Mouse (Mus musculus) splenic B cell, adult 2 months (primary cell): ENCODE measurements at regions not wholly inside any gene's neighbourhood (a gene's known extent, or its start where the extent isn't known, plus 50 kb on each side); places are given as distances from the start of the nearest gene placed in this dataset.

Experiments
- DNase-seq: peaks from one replicate; pipeline ENCODE4 v3.0.0-alpha.2; 2011; ENCODE audit warnings: low read depth, low spot score
- H3K27me3 ChIP-seq: 2 replicates; pipeline ENCODE4 v1.6.1; 2012; ENCODE audit warnings: mild to moderate bottlenecking, low read length, moderate library complexity, mixed read lengths; ENCODE audit not compliant: control insufficient read depth, poor library complexity, insufficient read depth, severe bottlenecking
- H3K36me3 ChIP-seq: 2 replicates; pipeline ENCODE4 v1.6.1; 2012; ENCODE audit warnings: mild to moderate bottlenecking, low read length, moderate library complexity, mixed read lengths; ENCODE audit not compliant: control insufficient read depth, poor library complexity, insufficient read depth, severe bottlenecking

GRCm38 (mm10) chr1:177647876-177648275 lies 81.7 kb upstream of the 1700016C15Rik start:
- Histone ChIP-seq H3K27me3 (no peaks in the 10 kb centered on the region), H3K36me3 (no peaks in the 10 kb centered on the region)
- DNase-seq, result no peak

DNA sequence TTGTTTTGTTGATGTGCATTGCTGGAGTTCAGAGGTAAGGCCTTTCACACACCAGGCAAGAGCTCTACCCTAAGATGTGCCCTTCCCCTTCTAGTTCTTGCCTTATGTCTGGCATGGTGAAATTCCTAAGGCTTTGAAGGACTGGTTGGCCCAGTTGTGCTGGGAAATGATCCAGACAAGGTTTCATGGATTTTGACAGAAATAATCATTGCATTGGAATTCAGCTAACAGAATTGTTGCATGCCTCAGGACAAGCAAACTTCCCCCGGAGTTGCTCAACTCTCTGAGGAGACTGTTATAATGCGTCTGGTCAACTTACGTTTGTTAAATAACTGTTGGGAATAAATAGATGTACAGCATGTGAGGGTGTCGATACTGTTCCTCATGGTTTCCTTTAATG lies 80.6 kb upstream of the 1700016C15Rik start:
- Histone ChIP-seq H3K27me3 (no peaks in the 10 kb centered on the region), H3K36me3 (no peaks in the 10 kb centered on the region)
- no peak for DNase-seq

DNA sequence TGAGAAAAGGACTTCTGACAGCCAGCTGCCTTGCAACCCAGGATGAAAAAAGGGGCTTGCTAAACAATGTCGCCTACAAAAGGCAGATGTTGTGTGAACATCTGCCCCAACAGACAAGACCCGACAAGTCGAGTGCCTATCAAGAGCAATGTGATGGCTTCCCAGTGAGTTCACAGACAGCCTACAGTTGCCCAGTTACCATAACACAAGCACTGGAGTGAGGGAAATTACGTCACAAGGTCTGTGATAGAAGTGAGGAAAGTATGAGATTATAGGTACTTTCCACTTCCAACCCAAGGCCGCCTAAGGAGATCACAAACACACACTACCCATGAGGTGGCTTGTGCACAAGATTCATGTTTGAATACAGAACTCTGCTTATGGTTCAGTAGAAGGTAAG lies 78.4 kb upstream of the 1700016C15Rik start:
- Histone ChIP-seq H3K36me3 (no peaks in the 10 kb centered on the region), H3K27me3 (no peaks in the 10 kb centered on the region)
- no peak for DNase-seq

GRCm38 (mm10) chr1:177663163-177663562 lies 66.5 kb upstream of the 1700016C15Rik start:
- no peaks in the 10 kb centered on the region for H3K27me3 ChIP-seq
- no peak for DNase-seq
- no peaks in the 10 kb centered on the region for H3K36me3 ChIP-seq

GRCm38 (mm10) chr1:177667041-177667791 lies 62.4 kb upstream of the 1700016C15Rik start:
- H3K36me3 ChIP-seq, result no peaks in the 10 kb centered on the region
- DNase-seq, result peak; percentile 81

GRCm38 (mm10) chr1:177670576-177670975 lies 59.0 kb upstream of the 1700016C15Rik start:
- H3K27me3 ChIP-seq, result no peaks in the 10 kb centered on the region
- no peak for DNase-seq
- H3K36me3 ChIP-seq, result no peaks in the 10 kb centered on the region

More at GRCm38 (mm10) chr1:177667041-177667791, 62.4 kb upstream of the 1700016C15Rik start:
- H3K27me3 ChIP-seq, result no peaks in the 10 kb centered on the region

GRCm38 (mm10) chr1:177676657-177677056 lies 53.0 kb upstream of the 1700016C15Rik start:
- Histone ChIP-seq H3K36me3 (no peaks in the 10 kb centered on the region), H3K27me3 (no peaks in the 10 kb centered on the region)
- peak; percentile 36 for DNase-seq

- no peaks in the 10 kb centered on the region for H3K27me3 ChIP-seq
- DNase-seq, result no peak
- no peaks in the 10 kb centered on the region for H3K36me3 ChIP-seq
Measured at GRCm38 (mm10) chr1:177678832-177679231, 50.8 kb upstream of the 1700016C15Rik start.
